Mouse (Mus musculus): Measurements from ENCODE around the gene Saa4. TPM values are rescaled to one million over a fixed set of nuclear protein-coding genes. Genes with fewer than 3 reads are reported as not detected.

The Saa4 gene
- total and polyA plus RNA-seq, 3 experiments = not detected

DNA sequence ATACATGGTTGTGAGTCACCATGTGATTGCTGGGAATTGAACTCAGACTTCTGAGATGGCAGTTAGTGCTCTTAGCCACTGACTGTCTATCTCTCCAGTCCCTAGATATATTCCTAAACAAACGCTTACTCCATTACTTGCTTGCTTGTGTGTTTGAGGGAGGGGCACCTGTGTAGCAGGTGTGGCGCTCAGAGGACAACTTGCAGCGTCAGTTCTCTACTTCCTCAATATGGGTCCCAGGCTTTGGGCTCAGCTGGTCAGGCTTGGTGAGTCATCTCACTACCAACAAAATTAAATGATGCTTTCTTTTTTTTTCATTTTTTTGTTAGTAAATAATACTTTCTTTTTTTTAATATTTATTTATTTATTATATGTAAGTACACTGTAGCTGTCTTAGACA lies 54.0 kb downstream of the Saa4 start:
- Histone ChIP-seq H3K9me3 (replicated peaks) (0 out of 2 replicates have a peak, but pooled peaks cover 3% of the 10 kb centered on the region), H3K4me3 (ENCODE audit: low read depth, low read length) (no peak overlapping the region), H3K36me3 (replicated peaks) (no peaks in the 10 kb centered on the region), H3K4me1 (ENCODE audit: insufficient read depth, low read depth, low read length) (peaks cover 88% of the 10 kb centered on the region), H3K27me3 (ENCODE audit: insufficient read depth, low read length) (no peaks in the 10 kb centered on the region)
- TF ChIP-seq GATA2 (IDR thresholded peaks at IDR 0.05; ENCODE audit: borderline replicate concordance, low read depth, low read length) = no peak
- no peak for TF ChIP-seq POLR2AphosphoS5 (IDR thresholded peaks at IDR 0.05; ENCODE audit: insufficient replicate concordance, low read depth, low read length)
- no peak for TF ChIP-seq TAL1 (conservative IDR thresholded peaks at IDR 0.05; ENCODE audit: low read depth, low read length)
- no peak for TF ChIP-seq CTCF (IDR thresholded peaks at IDR 0.05; ENCODE audit: low read depth, low read length)
- no peak for TF ChIP-seq GATA1 (IDR thresholded peaks at IDR 0.05; ENCODE audit: borderline replicate concordance, low read length)
- ATAC-seq (ENCODE audit: extremely low read depth, insufficient number of reproducible peaks, low FRiP score, poor library complexity, severe bottlenecking) (no peak), DNase-seq (ENCODE audit: low spot score) (no peak)

Other genes starting within 250 kb of the Saa4 start
- gene Sergef, start 92.8 kb downstream of the Saa4 start, total RNA-seq (2014; fragmentation: Nextera tagmentation) = 13.0 and 14.9 TPM in 2 replicates
- gene Sergef, start 92.8 kb downstream of the Saa4 start, total RNA-seq (2017) = 36.2 and 36.5 TPM in 2 replicates
- 9.5 and 10.9 TPM in 2 replicates for gene Sergef, start 92.8 kb downstream of the Saa4 start, polyA plus RNA-seq (2012)
- gene Tph1, start 60.1 kb downstream of the Saa4 start, total RNA-seq (2014; fragmentation: Nextera tagmentation) = 171 and 201 TPM in 2 replicates
- gene Tph1, start 60.1 kb downstream of the Saa4 start, total RNA-seq (2017) = 386 and 387 TPM in 2 replicates
- 2.1 and 3.6 TPM in 2 replicates for gene Tph1, start 60.1 kb downstream of the Saa4 start, polyA plus RNA-seq (2012)
- 34.4 and 48.6 TPM in 2 replicates for gene Saal1, start 21.9 kb downstream of the Saa4 start, total RNA-seq (2014; fragmentation: Nextera tagmentation)
- gene Saal1, start 21.9 kb downstream of the Saa4 start, total RNA-seq (2017) = 23.9 and 28.1 TPM in 2 replicates
- 4.4 and 4.6 TPM in 2 replicates for gene Saal1, start 21.9 kb downstream of the Saa4 start, polyA plus RNA-seq (2012)
- gene Saa3, start 16.9 kb downstream of the Saa4 start, total RNA-seq (2014; fragmentation: Nextera tagmentation) = not detected in 2 replicates
- gene Saa3, start 16.9 kb downstream of the Saa4 start, total RNA-seq (2017) = 1.0 TPM in 1 of 2 replicates, not detected in the other
- not detected in 2 replicates for gene Saa3, start 16.9 kb downstream of the Saa4 start, polyA plus RNA-seq (2012)
- not detected in 2 replicates for gene Saa1, start 10.4 kb upstream of the Saa4 start, total RNA-seq (2014; fragmentation: Nextera tagmentation)
- not detected in 2 replicates for gene Saa1, start 10.4 kb upstream of the Saa4 start, total RNA-seq (2017)
- gene Saa1, start 10.4 kb upstream of the Saa4 start, polyA plus RNA-seq (2012) = not detected in 2 replicates
- gene Saa2, start 19.2 kb upstream of the Saa4 start, total RNA-seq (2014; fragmentation: Nextera tagmentation) = not detected in 2 replicates
- gene Saa2, start 19.2 kb upstream of the Saa4 start, total RNA-seq (2017) = not detected in 2 replicates
- gene Saa2, start 19.2 kb upstream of the Saa4 start, polyA plus RNA-seq (2012) = not detected in 2 replicates
- gene Hps5, start 63.5 kb upstream of the Saa4 start, total RNA-seq (2014; fragmentation: Nextera tagmentation) = 20.4 and 30.4 TPM in 2 replicates
- gene Hps5, start 63.5 kb upstream of the Saa4 start, total RNA-seq (2017) = 34.9 and 40.4 TPM in 2 replicates
- 2.1 and 2.7 TPM in 2 replicates for gene Hps5, start 63.5 kb upstream of the Saa4 start, polyA plus RNA-seq (2012)
- 189 and 225 TPM in 2 replicates for gene Gtf2h1, start 63.5 kb upstream of the Saa4 start, total RNA-seq (2014; fragmentation: Nextera tagmentation)
- 275 and 302 TPM in 2 replicates for gene Gtf2h1, start 63.5 kb upstream of the Saa4 start, total RNA-seq (2017)
- gene Gtf2h1, start 63.5 kb upstream of the Saa4 start, polyA plus RNA-seq (2012) = 101 and 108 TPM in 2 replicates
- gene Ldha, start 108.9 kb upstream of the Saa4 start, total RNA-seq (2014; fragmentation: Nextera tagmentation) = 2,069 and 2,225 TPM in 2 replicates
- gene Ldha, start 108.9 kb upstream of the Saa4 start, total RNA-seq (2017) = 1,859 and 1,927 TPM in 2 replicates
- 2,214 and 2,274 TPM in 2 replicates for gene Ldha, start 108.9 kb upstream of the Saa4 start, polyA plus RNA-seq (2012)
- not detected in 2 replicates for gene Ldhc, start 128.6 kb upstream of the Saa4 start, total RNA-seq (2014; fragmentation: Nextera tagmentation)
- not detected in 2 replicates for gene Ldhc, start 128.6 kb upstream of the Saa4 start, total RNA-seq (2017)
- not detected in 2 replicates for gene Ldhc, start 128.6 kb upstream of the Saa4 start, polyA plus RNA-seq (2012)
- 166 and 220 TPM in 2 replicates for gene Tsg101, start 187.4 kb upstream of the Saa4 start, total RNA-seq (2014; fragmentation: Nextera tagmentation)
- gene Tsg101, start 187.4 kb upstream of the Saa4 start, total RNA-seq (2017) = 39.9 and 42.9 TPM in 2 replicates
- 50.9 and 53.3 TPM in 2 replicates for gene Tsg101, start 187.4 kb upstream of the Saa4 start, polyA plus RNA-seq (2012)
- 14.5 and 18.1 TPM in 2 replicates for gene Uevld, start 225.9 kb upstream of the Saa4 start, total RNA-seq (2014; fragmentation: Nextera tagmentation)
- gene Uevld, start 225.9 kb upstream of the Saa4 start, total RNA-seq (2017) = 8.1 and 8.6 TPM in 2 replicates
- 0.11 and 0.18 TPM in 2 replicates for gene Uevld, start 225.9 kb upstream of the Saa4 start, polyA plus RNA-seq (2012)

Measured in G1E (cell line).